Mouse (Mus musculus) limb, embryonic 14.5 days (tissue): ENCODE data around the gene Shroom3. TPM values are rescaled to one million over a fixed set of nuclear protein-coding genes. Genes with fewer than 3 reads are reported as not detected.

Experiments used
- ATAC-seq: fragments of 200-750 bp; cut with Nextera tagmentation; 2 replicates; pipeline ENCODE4 v1.8.0; 2017; ENCODE audit warnings: low read depth, moderate number of reproducible peaks, moderate TSS enrichment; ENCODE audit not compliant: low FRiP score
- DNase-seq: peaks from one replicate; pipeline ENCODE4 v3.0.0-alpha.2; 2015; ENCODE audit warnings: low spot score
- H3K27ac ChIP-seq: fragments of 300-500 bp; sonication (generic); replicated peaks from 2 replicates; pipeline ENCODE4 v1.5.1; 2014; ENCODE audit warnings: low read depth, mild to moderate bottlenecking, low read length, moderate library complexity, mixed read lengths
- H3K27me3 ChIP-seq: fragments of 300-500 bp; sonication (generic); 2 replicates; pipeline ENCODE4 v1.6.1; 2014; ENCODE audit warnings: low read length, mixed read lengths; ENCODE audit not compliant: control insufficient read depth, insufficient read depth
- H3K36me3 ChIP-seq: fragments of 300-500 bp; sonication (generic); 2 replicates; pipeline ENCODE4 v1.6.1; 2014; ENCODE audit warnings: mild to moderate bottlenecking, low read length, moderate library complexity, mixed read lengths; ENCODE audit not compliant: control insufficient read depth, insufficient read depth
- H3K4me1 ChIP-seq: fragments of 300-500 bp; sonication (generic); 2 replicates; pipeline ENCODE4 v1.6.1; 2014; ENCODE audit warnings: antibody characterized with exemption, low read length, mixed read lengths; ENCODE audit not compliant: control insufficient read depth, insufficient read depth
- H3K4me2 ChIP-seq: fragments of 300-500 bp; sonication (generic); replicated peaks from 2 replicates; pipeline ENCODE4 v1.6.1; 2014; ENCODE audit warnings: low read depth, mild to moderate bottlenecking, low read length, moderate library complexity; ENCODE audit not compliant: severe bottlenecking
- H3K4me3 ChIP-seq: fragments of 300-500 bp; sonication (generic); replicated peaks from 2 replicates; pipeline ENCODE4 v1.5.1; 2014; ENCODE audit warnings: low read length
- H3K9ac ChIP-seq: fragments of 300-500 bp; sonication (generic); 2 replicates; pipeline ENCODE4 v1.6.1; 2014; ENCODE audit warnings: mild to moderate bottlenecking, low read depth, low read length, moderate library complexity; ENCODE audit not compliant: severe bottlenecking
- H3K9me3 ChIP-seq: fragments of 300-500 bp; sonication (generic); 2 replicates; pipeline ENCODE4 v1.6.1; 2016; ENCODE audit warnings: low read length; ENCODE audit not compliant: control insufficient read depth
- POLR2A ChIP-seq: fragments of 200-500 bp; IDR thresholded peaks from 2 replicates; pipeline ENCODE4 v1.8.0; 2012; ENCODE audit warnings: inconsistent platforms, mild to moderate bottlenecking, moderate library complexity, borderline replicate concordance; ENCODE audit not compliant: insufficient read depth, insufficient read length; ENCODE audit errors: extremely low read depth
- WGBS: fragments of 180-500 bp; shearing (Covaris S2); extraction: QIAGEN DNeasy Blood & Tissue Kit; methylation state at CpG from one replicate; pipeline ENCODE4 v1.1.7; 2014; 5-methylcytosine and 5-hydroxymethylcytosine counted together
- polyA plus RNA-seq, 2 experiments: library from polyadenylated mRNA; depleted of rRNA in 1 of 2; stranded (reverse) in 1 of 2; unstranded in 1 of 2; fragments of >200 nt; fragmentation: Nextera tagmentation in 1 of 2; extraction: Ambion mirVana in 1 of 2; gene quantifications; 2 replicates each; pipeline versions ENCODE4 v1.2.1 to v1.2.3; 2012 to 2014

Shroom3 gene
- polyA plus RNA-seq, 2 experiments: 3.5 to 8.1 TPM

DNA sequence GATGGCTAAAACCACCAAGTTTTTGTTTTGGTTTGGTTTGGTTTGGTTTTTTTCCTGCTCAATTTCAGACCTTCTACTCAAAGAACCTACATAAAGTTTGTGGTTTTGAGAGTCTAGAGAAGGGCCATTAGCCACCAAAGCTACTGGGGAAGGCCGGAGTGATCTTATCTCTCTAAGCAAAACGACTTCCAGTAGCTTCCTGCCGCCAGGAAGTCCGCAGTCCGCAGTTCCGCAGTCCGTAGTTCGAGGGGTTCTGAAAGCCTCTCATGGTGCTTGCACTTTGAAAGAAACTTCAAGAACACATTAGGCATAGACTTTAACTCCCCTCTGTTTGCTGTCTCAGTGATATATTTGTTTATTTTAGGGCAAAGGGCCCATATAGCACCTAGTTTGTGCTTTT, 159.2 kb downstream of the Shroom3 start:
- Histone ChIP-seq H3K27me3 (no peaks in the 10 kb centered on the region), H3K9me3 (no peaks in the 10 kb centered on the region), H3K4me1 (peaks cover 16% of the 10 kb centered on the region), H3K4me3 (no peak overlapping the region), H3K4me2 (no peak overlapping the region), H3K36me3 (no peaks in the 10 kb centered on the region), H3K27ac (no peak overlapping the region), H3K9ac (no peak overlapping the region)
- TF ChIP-seq POLR2A: no peak
- DNase-seq (no peak), ATAC-seq (no peak)
- WGBS: 47% methylated on average over 8 of the region's 8 CpGs

- no peak overlapping the region for H3K4me3 ChIP-seq
- no peaks in the 10 kb centered on the region for H3K36me3 ChIP-seq
- no peaks in the 10 kb centered on the region for H3K27me3 ChIP-seq
- TF ChIP-seq POLR2A: no peak
- DNase-seq: no peak
- H3K9me3 ChIP-seq: no peaks in the 10 kb centered on the region
- H3K9ac ChIP-seq: no peak overlapping the region
- no peak overlapping the region for H3K4me2 ChIP-seq
- ATAC-seq: no peak
- peaks cover 16% of the 10 kb centered on the region for H3K4me1 ChIP-seq
- H3K27ac ChIP-seq: no peak overlapping the region
- 46% methylated on average over 3 of the region's 3 CpGs for WGBS
Observed at GRCm38 (mm10) chr5:92842881-92843280, 159.6 kb downstream of the Shroom3 start.

- ATAC-seq: no peak
- TF ChIP-seq POLR2A: no peak
- Histone ChIP-seq H3K9me3 (no peaks in the 10 kb centered on the region), H3K4me3 (no peak overlapping the region), H3K9ac (no peak overlapping the region), H3K4me1 (peaks cover 16% of the 10 kb centered on the region), H3K27me3 (no peaks in the 10 kb centered on the region), H3K36me3 (no peaks in the 10 kb centered on the region), H3K4me2 (no peak overlapping the region), H3K27ac (no peak overlapping the region)
- WGBS: 37% methylated on average over 20 of the region's 20 CpGs
- DNase-seq: no peak
Observed at GRCm38 (mm10) chr5:92843850-92844785, 160.9 kb downstream of the Shroom3 start.

GRCm38 (mm10) chr5:92849743-92850142, 166.5 kb downstream of the Shroom3 start:
- no peak overlapping the region for H3K27ac ChIP-seq
- no peak overlapping the region for H3K9ac ChIP-seq
- DNase-seq: no peak
- WGBS: 90% methylated on average over 6 of the region's 6 CpGs
- no peak overlapping the region for H3K4me2 ChIP-seq
- H3K9me3 ChIP-seq: no peaks in the 10 kb centered on the region
- no peak overlapping the region for H3K4me3 ChIP-seq
- H3K36me3 ChIP-seq: no peaks in the 10 kb centered on the region
- no peak for ATAC-seq
- no peak for TF ChIP-seq POLR2A
- H3K27me3 ChIP-seq: no peaks in the 10 kb centered on the region
- no peaks in the 10 kb centered on the region for H3K4me1 ChIP-seq

- no peak overlapping the region for H3K4me3 ChIP-seq
- no peaks in the 10 kb centered on the region for H3K36me3 ChIP-seq
- WGBS: 58% methylated on average over 3 of the region's 3 CpGs
- no peaks in the 10 kb centered on the region for H3K9me3 ChIP-seq
- peaks cover under 1% of the 10 kb centered on the region for H3K4me1 ChIP-seq
- H3K27me3 ChIP-seq: no peaks in the 10 kb centered on the region
- no peak for ATAC-seq
- no peak overlapping the region for H3K9ac ChIP-seq
- no peak for DNase-seq
- no peak overlapping the region for H3K27ac ChIP-seq
- H3K4me2 ChIP-seq: no peak overlapping the region
- TF ChIP-seq POLR2A: no peak
Observed at GRCm38 (mm10) chr5:92850925-92851324, 167.7 kb downstream of the Shroom3 start.
